Mouse (Mus musculus): ENCODE data around the gene Tap1.

DNA sequence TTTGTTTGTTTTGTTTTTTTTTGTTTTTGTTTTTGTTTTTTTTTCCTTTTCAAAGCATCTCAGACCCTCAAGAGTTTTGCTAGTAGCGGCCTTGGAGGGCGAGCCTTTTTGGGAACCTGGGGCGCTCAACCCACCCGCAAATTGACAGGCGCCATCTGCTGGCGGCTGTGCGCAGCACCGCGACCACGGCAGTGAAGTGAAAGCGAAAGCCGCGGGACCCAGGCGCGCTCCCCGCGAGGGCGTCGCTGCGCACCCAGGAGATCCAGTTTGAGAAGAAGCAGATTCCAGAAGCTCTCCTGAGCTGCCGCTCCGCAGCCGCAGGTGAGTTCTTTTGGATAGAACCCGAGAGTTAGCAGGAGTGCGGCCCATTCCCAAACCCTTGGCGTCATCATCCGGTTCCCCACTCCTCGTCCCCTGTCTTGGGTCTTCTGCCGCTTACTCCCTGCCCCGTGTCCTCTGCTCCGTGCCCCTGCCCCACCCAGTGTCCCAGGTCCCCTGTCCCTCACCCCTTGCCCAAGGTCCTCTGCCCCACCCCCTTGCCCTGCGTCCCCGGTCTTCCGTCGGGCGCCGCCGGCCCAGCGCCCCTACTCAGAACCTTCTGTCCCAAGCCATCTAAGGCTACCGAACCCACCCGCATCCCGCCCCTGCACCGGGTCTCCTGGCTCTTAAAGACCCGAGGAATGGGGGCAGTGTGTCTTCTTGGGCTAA is 17.1 kb downstream of the Tap1 start:
- TF ChIP-seq MXI1 (IDR thresholded peaks at IDR 0.05; ENCODE audit: low read depth, low read length) (no peak), TCF12 (IDR thresholded peaks at IDR 0.05; ENCODE audit: low read depth, low read length) (peak; percentile 64), CTCF (conservative IDR thresholded peaks at IDR 0.05 in 1 of 2, IDR thresholded peaks at IDR 0.05 in 1 of 2; ENCODE audit: low read depth in 2 of 2, low read length in 2 of 2) (peak; percentile 23 to 83; a peak in 2 of 4 replicates), ZKSCAN1 (IDR thresholded peaks at IDR 0.05; ENCODE audit: borderline replicate concordance, low read depth, low read length) (no peak), POLR2A (IDR thresholded peaks at IDR 0.05; ENCODE audit: low read depth, low read length) (peak; percentile 54; the same call in 1 of the 2 replicates), MYC (IDR thresholded peaks at IDR 0.05; ENCODE audit: low read depth, low read length) (0 out of 2 replicates have a peak, but pooled peaks have one; percentile 22), HCFC1 (IDR thresholded peaks at IDR 0.05; ENCODE audit: low read depth, low read length) (no peak; the same call in 1 of the 2 replicates), E2F4 (IDR thresholded peaks at IDR 0.05; ENCODE audit: insufficient replicate concordance, low read depth, low read length) (no peak), POLR2AphosphoS2 (IDR thresholded peaks at IDR 0.05; ENCODE audit: low read depth, low read length) (no peak), ZC3H11A (IDR thresholded peaks at IDR 0.05; ENCODE audit: low read depth, low read length) (no peak)

All from CH12.LX (cell line).